Mouse (Mus musculus): ENCODE results near the gene Pou1f1.

The Pou1f1 gene

DNA sequence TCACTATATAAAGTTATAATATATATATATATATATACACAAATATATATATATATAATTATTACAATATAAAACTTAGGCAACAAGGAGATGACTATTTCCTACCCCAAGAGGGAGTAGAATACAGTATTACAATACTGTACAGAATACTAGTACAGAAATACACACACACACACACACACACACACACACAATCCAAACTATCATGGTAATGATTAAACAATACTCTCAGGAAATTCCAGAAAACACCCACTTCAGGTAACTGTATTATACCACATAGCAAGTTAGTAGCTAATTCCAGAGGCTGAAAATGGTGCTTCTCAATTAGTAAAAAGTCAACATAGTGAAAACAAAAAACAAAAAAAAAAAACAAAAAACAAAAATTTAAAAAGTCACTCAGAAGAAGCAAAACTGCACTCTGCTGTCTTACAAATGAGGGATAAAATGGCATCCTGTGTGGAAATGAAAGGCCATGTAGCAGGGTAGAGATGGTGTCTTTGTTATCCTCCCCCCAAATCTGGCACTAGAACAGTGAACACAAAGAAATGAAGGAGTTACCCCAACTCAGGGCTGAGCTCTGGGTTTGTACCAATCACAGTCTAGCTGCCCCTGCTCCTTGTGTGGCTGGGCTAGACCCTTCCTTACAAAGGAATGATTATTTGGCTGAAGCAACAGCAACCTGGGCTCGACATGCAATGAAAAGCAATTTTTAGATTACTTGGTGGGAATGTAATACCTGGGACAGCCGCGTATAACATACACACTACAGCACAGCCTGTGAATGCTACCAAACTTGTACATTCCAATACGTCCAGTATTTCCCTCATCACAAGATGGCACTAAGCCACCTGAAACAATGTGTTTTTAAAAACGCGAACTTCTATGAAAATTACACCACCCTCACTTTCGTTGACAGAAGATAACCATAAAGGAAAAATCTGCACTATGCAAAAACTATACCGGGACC lies 41.0 kb downstream of the Pou1f1 start:
- in situ Hi-C loops (cut with MboI; ENCODE audit: low pct_unique_long_range_greater_than_20kb in 1 of 2, low sequenced_read_pairs in 2 of 2, unreplicated experiment in 1 of 2): no loop called here

GRCm38 (mm10) chr16:65561963-65562863 lies 41.9 kb downstream of the Pou1f1 start, which contains the start of gene Chmp2b:
Gene Chmp2b, minus strand, starts transcription at chr16:65562726.
- in situ Hi-C loops (cut with MboI; ENCODE audit: low pct_unique_long_range_greater_than_20kb in 1 of 2, low sequenced_read_pairs in 2 of 2, unreplicated experiment in 1 of 2): no loop called here

- in situ Hi-C loops (cut with MboI; ENCODE audit: low pct_unique_long_range_greater_than_20kb in 1 of 2, low sequenced_read_pairs in 2 of 2, unreplicated experiment in 1 of 2): no loop called here
Observed at GRCm38 (mm10) chr16:65562864-65563206, 42.5 kb downstream of the Pou1f1 start.

- in situ Hi-C loops (cut with MboI; ENCODE audit: low pct_unique_long_range_greater_than_20kb in 1 of 2, low sequenced_read_pairs in 2 of 2, unreplicated experiment in 1 of 2): no loop called here
Observed at GRCm38 (mm10) chr16:65564306-65564705, 44.0 kb downstream of the Pou1f1 start.

DNA sequence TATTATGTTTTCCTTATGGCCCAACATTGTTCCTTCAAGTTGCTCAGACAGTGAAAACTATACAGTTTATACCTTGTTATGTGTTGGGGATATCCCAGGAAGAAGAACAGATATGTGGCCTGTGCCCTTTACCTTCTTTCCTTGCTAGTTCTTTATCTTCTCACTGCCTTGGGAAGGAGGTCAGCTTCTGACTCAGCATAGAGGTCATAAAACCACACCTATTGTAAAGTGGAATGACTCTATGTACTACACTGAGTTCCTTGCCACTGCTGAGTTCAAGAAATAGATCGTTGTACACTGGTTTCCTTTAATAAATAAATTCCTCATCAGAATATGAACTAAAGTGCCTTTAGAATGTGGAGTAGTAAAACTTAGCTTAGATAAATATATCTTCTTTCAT lies 44.6 kb downstream of the Pou1f1 start:
- in situ Hi-C loops (cut with MboI; ENCODE audit: low pct_unique_long_range_greater_than_20kb in 1 of 2, low sequenced_read_pairs in 2 of 2, unreplicated experiment in 1 of 2): no loop called here

- in situ Hi-C loops (cut with MboI; ENCODE audit: low pct_unique_long_range_greater_than_20kb in 1 of 2, low sequenced_read_pairs in 2 of 2, unreplicated experiment in 1 of 2): no loop called here
Observed at GRCm38 (mm10) chr16:65568853-65569252, 48.5 kb downstream of the Pou1f1 start.

GRCm38 (mm10) chr16:65577298-65578029 lies 57.2 kb downstream of the Pou1f1 start:
- in situ Hi-C loops (cut with MboI; ENCODE audit: low pct_unique_long_range_greater_than_20kb in 1 of 2, low sequenced_read_pairs in 2 of 2, unreplicated experiment in 1 of 2): no loop called here

All from mouse embryonic stem cell (cell line).